Mouse (Mus musculus): ENCODE data around the gene Thoc5.

The Thoc5 gene

DNA sequence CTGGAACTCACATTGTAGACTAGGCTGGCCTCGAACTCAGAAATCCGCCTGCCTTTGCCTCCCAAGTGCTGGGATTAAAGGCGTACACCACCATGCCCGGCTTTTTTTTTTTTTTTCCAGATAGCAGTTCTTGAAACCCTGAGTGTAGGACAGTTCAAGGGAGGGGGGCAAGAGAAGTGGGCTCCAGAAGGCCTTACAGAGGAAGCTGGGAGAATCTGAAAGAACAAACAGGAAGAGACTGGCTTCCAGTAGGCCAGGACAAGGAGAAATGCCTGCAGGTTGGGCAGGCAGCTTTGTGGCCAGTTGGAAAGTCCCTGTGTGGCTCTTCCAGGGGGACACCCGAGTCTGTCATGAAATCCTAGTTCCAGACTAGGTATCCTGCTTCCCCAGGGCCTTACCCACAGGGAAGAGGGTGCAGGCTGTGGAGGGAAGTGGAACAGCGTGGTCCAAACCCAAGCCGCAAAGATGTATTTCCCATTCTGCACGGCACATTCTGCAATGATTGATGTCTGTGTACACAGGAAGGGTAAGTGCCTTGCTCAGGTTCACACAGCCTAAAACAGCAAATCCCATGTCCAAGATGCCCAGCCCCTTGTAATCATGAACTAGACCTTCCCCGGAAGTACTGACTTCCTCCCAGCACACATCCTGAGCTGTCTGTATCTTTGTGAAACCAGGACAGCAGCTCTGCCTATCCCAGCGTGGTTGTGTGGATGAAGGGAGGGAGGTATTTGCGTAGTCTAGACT, 79.4 kb downstream of the Thoc5 start:
- no peak for DNase-seq (ENCODE audit: low spot score in 2 of 2)

DNA sequence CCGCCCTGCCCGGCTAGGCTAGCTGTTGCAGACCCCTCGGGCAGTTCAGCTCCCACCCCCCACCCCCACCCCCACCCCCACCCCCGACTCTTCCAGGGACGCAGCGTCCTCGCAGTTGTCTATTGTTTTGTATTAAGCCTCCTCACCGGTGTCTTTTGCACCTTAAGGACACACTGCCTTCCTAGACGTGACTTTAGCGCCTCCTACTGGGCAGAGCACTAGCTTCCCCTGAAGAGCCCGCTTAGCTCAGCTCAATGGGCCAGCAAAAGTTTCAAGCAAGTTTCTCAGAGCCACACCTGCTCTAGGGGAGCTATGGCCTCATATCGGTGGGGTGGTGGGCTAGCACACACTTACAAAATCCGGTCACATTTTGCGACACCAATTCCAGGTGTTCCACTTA, 80.5 kb downstream of the Thoc5 start:
- DNase-seq (ENCODE audit: low spot score in 2 of 2), result peak in 1 of 2 experiments; percentile 42
